Mouse (Mus musculus): ENCODE data around the gene Vmn1r129.
"Not testable (repeated sequence)": the region's sequence is repeated elsewhere in the genome, so short reads cannot be mapped to it uniquely, and the experiment has no call there.

Gene Vmn1r129

DNA sequence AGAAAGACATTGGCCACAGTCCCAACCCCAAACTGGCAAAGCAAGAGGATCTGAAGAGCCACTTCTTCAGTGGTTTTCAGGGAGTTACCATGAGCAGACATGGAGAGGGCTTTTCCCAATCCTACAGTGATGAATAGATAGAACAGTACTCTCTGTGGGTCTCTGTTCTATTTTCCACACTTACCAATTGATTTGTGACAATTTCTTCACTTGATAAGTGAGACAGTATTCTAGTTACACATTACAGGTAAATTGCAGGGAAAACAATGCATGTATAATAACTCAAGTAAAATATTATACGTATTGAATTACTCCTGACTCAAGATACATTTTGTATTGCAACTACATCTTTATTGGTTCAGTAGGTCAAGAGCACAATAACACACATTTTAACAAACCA, at the start of gene Vmn1r129:
Vmn1r129 (minus strand) TSS at position 101 of the 400 bp plus-strand sequence.
- not testable (repeated sequence) for DNase-seq (ENCODE audit: low read depth, low spot score)

DNA sequence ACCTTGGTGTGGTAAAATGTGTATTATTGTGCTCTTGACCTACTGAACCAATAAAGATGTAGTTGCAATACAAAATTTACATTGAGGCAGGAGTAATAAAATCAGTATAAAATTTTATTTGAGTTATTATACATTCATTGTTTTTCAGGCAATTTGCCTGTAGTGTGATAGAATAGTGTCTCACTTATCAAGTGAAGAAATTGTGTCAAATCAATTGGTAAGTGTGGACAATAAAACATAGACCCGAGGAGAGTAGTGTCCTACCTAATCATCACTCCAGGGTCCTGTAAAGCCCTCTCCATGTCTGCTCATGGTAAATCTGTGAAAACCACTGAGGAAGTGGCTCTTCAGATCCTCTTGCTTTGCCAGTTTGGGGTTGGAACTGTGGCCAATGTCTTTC, 12.0 kb downstream of the Vmn1r129 start, which contains the start of gene Vmn1r128:
Vmn1r128 (plus strand) TSS at position 301 of the 400 bp plus-strand sequence.
- DNase-seq (ENCODE audit: low read depth, low spot score): not testable (repeated sequence)

DNA sequence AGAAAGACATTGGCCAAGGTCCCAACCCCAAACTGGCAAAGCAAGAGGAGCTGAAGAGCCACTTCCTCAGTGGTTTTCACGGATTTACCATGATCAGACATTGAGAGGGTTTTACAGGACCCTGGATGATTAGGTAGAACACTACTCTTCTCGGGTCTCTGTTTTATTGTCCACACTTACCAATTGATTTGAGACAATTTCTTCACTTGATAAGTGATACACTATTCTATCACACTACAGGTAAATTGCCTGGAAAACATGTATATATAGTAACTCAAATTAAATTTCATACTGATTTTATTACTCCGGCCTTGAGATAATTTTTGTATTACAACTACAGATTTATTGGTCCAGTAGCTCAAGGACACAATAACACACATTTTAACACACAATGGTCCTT, 41.3 kb downstream of the Vmn1r129 start, which contains the start of gene Vmn1r127:
Vmn1r127 (minus strand) TSS at position 101 of the 400 bp plus-strand sequence.
- not testable (repeated sequence) for DNase-seq (ENCODE audit: low read depth, low spot score)

All from c-Kit-negative CD71-positive TER-119-positive erythroid progenitor cells, embryonic 14.5 days (primary cell).